Mouse (Mus musculus) thymus, adult 2 months (tissue): ENCODE results near the gene Odf3l1.

ENCODE experiments used
- CTCF ChIP-seq: fragments of 200-500 bp; IDR thresholded peaks from 2 replicates; pipeline ENCODE4 v1.5.1; 2012; ENCODE audit warnings: mild to moderate bottlenecking, control low read depth, low read length, moderate library complexity, borderline replicate concordance; ENCODE audit not compliant: control insufficient read depth, poor library complexity, insufficient read depth; ENCODE audit errors: extremely low read depth
- POLR2A ChIP-seq: fragments of 200-500 bp; IDR thresholded peaks from 2 replicates; pipeline ENCODE4 v1.6.1; 2012; ENCODE audit warnings: mild to moderate bottlenecking, low read length, control low read depth, moderate library complexity; ENCODE audit not compliant: control insufficient read depth, poor library complexity, insufficient read depth; ENCODE audit errors: extremely low read depth

DNA sequence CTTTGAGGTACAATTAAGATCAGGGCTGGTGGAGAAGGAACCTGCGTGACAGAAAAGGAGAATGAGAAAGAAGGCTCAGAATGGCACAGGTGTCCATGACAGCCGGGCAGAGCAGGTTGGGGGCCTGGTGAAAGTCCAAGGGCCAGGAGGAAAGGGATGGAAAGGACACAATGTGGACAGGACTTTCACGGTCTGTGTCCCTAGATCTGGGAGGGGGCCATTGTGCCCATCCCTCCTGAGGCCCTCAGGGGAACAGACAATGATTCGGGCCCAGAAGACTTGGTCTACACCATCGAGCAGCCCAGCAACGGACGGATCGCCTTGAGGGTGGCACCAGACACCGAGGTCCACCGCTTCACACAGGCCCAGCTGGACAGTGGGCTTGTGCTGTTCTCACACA, 27.6 kb upstream of the Odf3l1 start:
- TF ChIP-seq CTCF = no peak
- no peak for TF ChIP-seq POLR2A
